Mouse (Mus musculus) lung, adult 2 months (tissue): ENCODE data around the gene Tmem151b. TPM values are rescaled to one million over a fixed set of nuclear protein-coding genes. Genes with fewer than 3 reads are reported as not detected.

ENCODE experiments used
- DNase-seq: peaks from one replicate; pipeline ENCODE4 v3.0.0; 2022
- H3K4me1 ChIP-seq: fragments of 200-500 bp; 2 replicates; pipeline ENCODE4 v1.6.1; 2011; ENCODE audit warnings: low read length; ENCODE audit not compliant: control insufficient read depth, insufficient read depth
- H3K4me3 ChIP-seq: fragments of 200-500 bp; replicated peaks from 2 replicates; pipeline ENCODE3; 2011; ENCODE audit warnings: low read depth, mild to moderate bottlenecking, control low read depth, low read length; ENCODE audit errors: extremely low read depth
- CTCF ChIP-seq: fragments of 200-500 bp; IDR thresholded peaks from 2 replicates; pipeline ENCODE4 v1.5.1; 2011; ENCODE audit warnings: mild to moderate bottlenecking, low read length, control low read depth; ENCODE audit not compliant: insufficient read depth
- POLR2A ChIP-seq: fragments of 200-500 bp; IDR thresholded peaks from 2 replicates; pipeline ENCODE4 v1.6.1; 2011; ENCODE audit warnings: low read depth, mild to moderate bottlenecking, control low read depth, low read length, borderline replicate concordance; ENCODE audit errors: extremely low read depth
- WGBS: fragments of 180-500 bp; shearing (Covaris S2); methylation state at CpG from one replicate; pipeline ENCODE4 v1.1.7; 2018; 5-methylcytosine and 5-hydroxymethylcytosine counted together
- polyA plus RNA-seq: library from polyadenylated mRNA; depleted of rRNA; stranded (reverse); fragments of >200 nt; gene quantifications from 2 replicates; pipeline ENCODE4 v1.2.3, GENCODE M21; 2012

Gene Tmem151b
- polyA plus RNA-seq, 1 experiment = 0.11 TPM

- Histone ChIP-seq H3K4me1 (peaks cover 42% of the 10 kb centered on the region), H3K4me3 (no peak overlapping the region)
- TF ChIP-seq POLR2A (no peak), CTCF (no peak)
- DNase-seq = no peak
- WGBS = 40% methylated on average over 8 of the region's 8 CpGs
These were observed 43.3 kb upstream of the Tmem151b start for GRCm38 (mm10) chr17:45592606-45593431.

DNA sequence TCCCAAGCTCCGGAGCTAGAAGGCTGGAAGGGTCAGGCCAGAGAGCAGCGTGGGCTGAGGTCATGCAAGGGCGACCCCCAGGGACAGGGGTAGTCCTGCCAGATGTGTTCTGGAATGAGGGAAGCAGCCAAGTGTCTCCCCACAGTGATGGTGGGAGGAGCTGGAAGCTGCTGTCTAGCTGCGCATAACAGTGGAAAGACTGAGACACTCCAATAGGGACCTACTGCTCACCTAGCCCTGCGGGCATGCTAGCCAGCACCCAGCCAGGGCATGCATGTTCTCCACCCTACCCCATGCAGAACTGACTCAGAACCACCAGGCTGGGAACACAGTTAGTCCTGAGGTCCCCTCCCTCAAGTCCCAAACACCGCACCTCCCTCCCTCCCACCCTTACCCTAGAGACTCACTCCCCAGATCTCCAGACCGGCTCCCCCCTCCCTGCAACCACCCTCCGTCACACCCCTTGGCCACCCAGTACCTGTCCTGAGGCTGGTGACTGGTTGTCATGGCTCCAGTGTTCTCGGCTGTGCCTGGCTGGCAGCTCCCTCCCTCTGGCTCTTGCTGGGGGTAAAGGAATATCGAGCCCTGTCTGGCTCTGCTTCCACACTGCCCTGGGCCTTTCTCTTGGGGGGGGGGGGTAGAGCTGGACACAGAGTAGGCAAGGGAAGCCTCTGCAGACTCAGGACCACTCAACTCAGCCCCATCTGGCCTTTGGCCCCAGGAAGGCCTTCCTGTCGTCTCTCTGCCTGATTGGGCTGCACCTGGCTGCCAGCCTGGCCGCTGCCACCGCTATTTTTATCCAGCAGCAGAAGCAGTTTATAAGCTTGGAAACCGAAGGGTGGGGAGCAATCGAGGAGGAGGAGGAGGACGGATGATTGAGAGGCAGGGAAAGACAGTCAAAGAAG, 42.5 kb upstream of the Tmem151b start:
- peaks cover 38% of the 10 kb centered on the region for H3K4me1 ChIP-seq
- DNase-seq = no peak
- WGBS = 40% methylated on average over 16 of the region's 16 CpGs
- no peak for TF ChIP-seq CTCF
- 0 out of 2 replicates have a peak, but pooled peaks have one; percentile 22 for TF ChIP-seq POLR2A
- H3K4me3 ChIP-seq = peak overlapping the region; percentile 6

DNA sequence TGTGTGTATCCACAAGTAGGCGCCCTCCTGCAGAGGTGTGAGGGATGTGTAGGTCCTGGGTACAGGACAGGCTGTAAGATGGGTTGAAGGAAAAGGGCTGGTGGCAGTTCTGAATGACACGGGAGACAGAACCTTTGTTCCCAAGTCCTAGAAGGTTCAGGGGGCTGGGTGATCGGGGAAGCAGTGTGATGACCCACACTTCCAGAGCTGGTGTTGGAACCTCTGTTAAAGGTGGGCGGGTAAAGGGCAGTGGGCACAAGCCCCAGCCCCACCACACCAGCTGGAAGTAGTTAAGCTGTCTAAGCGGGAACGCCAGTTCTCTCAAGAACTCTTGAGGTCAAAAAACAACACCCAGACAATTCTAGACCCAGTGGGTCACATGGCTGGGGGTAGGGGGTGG, 40.9 kb upstream of the Tmem151b start:
- Histone ChIP-seq H3K4me3 (no peak overlapping the region), H3K4me1 (peaks cover 33% of the 10 kb centered on the region)
- TF ChIP-seq CTCF (no peak), POLR2A (no peak)
- DNase-seq = no peak
- 75% methylated on average over 6 of the region's 6 CpGs for WGBS

GRCm38 (mm10) chr17:45589844-45590243, 40.4 kb upstream of the Tmem151b start:
- H3K4me3 ChIP-seq = no peak overlapping the region
- no peak for TF ChIP-seq POLR2A
- TF ChIP-seq CTCF = no peak
- WGBS = 89% methylated on average over 8 of the region's 8 CpGs
- DNase-seq = no peak
- H3K4me1 ChIP-seq = peaks cover 36% of the 10 kb centered on the region

- peaks cover 41% of the 10 kb centered on the region for H3K4me1 ChIP-seq
These were observed 39.8 kb upstream of the Tmem151b start for GRCm38 (mm10) chr17:45589236-45589635.

GRCm38 (mm10) chr17:45588370-45588769, 38.9 kb upstream of the Tmem151b start:
- DNase-seq = no peak
- Histone ChIP-seq H3K4me1 (peaks cover 39% of the 10 kb centered on the region), H3K4me3 (no peak overlapping the region)
- TF ChIP-seq CTCF (no peak), POLR2A (no peak)
- WGBS = 84% methylated on average over 7 of the region's 7 CpGs

More at GRCm38 (mm10) chr17:45589236-45589635, 39.8 kb upstream of the Tmem151b start:
- no peak for TF ChIP-seq POLR2A
- no peak for TF ChIP-seq CTCF
- no peak for DNase-seq
- no peak overlapping the region for H3K4me3 ChIP-seq
- 95% methylated on average over 7 of the region's 7 CpGs for WGBS

- no peak for TF ChIP-seq POLR2A
- no peak for TF ChIP-seq CTCF
- peaks cover 28% of the 10 kb centered on the region for H3K4me1 ChIP-seq
- no peak for DNase-seq
- 93% methylated on average over 3 of the region's 3 CpGs for WGBS
- H3K4me3 ChIP-seq = no peak overlapping the region
These were observed 37.0 kb upstream of the Tmem151b start for GRCm38 (mm10) chr17:45586449-45586837.

DNA sequence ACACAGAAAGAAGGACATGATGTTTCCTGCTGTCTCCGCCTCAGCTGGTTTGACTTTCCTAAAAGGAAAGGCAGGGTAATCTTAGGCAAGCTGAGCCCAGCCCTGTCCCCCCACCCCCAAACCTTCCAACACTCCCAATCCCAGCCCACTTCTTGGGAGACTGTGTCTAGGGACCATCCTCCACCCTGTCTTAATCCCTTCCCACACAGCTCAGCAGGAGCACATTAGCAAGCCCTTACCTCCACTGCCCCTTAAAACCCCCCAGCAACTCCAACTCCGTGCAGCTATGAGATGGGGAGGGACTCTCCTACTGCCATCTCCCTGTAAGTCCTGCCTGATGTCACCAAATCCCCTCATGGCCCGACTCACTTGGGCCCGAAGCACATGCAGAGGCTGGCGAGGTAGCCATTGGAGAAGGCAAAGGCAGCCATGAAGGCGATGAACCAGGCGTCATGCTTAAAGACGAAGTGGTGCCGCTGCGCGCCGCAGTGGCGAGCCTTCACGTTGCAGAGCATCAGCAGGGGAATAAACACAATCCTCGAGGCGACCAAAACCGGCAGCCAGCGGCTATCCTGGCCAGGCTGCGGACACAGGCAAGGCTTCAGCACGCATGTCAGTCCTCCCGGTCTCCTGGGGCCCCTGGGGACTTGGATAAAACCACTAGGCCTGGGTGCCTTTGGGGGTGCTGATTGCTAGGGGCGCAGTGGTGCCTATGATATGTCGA, 36.4 kb upstream of the Tmem151b start:
- no peak overlapping the region for H3K4me3 ChIP-seq
- TF ChIP-seq POLR2A (no peak), CTCF (no peak)
- WGBS = 78% methylated on average over 23 of the region's 23 CpGs

GRCm38 (mm10) chr17:45584939-45585678, 35.6 kb upstream of the Tmem151b start:
- peak; percentile 77 for TF ChIP-seq CTCF
- TF ChIP-seq POLR2A = peak; percentile 37; the same call in 1 of the 2 replicates
- peaks cover 23% of the 10 kb centered on the region for H3K4me1 ChIP-seq
- 19% methylated on average over 14 of the region's 14 CpGs for WGBS
- H3K4me3 ChIP-seq = no peak overlapping the region
- peak; percentile 60 for DNase-seq

More for the DNA sequence above, 36.4 kb upstream of the Tmem151b start:
- peaks cover 26% of the 10 kb centered on the region for H3K4me1 ChIP-seq
- DNase-seq = no peak
